Mouse (Mus musculus) testis, adult 2 months (tissue): ENCODE results near the gene Gm9040. TPM values are rescaled to one million over a fixed set of nuclear protein-coding genes. Genes with fewer than 3 reads are reported as not detected.
"Not testable (repeated sequence)": the region's sequence is repeated elsewhere in the genome, so short reads cannot be mapped to it uniquely, and the experiment has no call there.

ENCODE experiments used
- H3K27ac ChIP-seq: fragments of 200-500 bp; 2 replicates; pipeline ENCODE4 v1.5.1; 2012; ENCODE audit warnings: low read depth, low read length; ENCODE audit not compliant: control insufficient read depth, insufficient read depth
- H3K27me3 ChIP-seq: fragments of 200-500 bp; 2 replicates; pipeline ENCODE4 v1.6.1; 2012; ENCODE audit warnings: mild to moderate bottlenecking, low read length, moderate library complexity; ENCODE audit not compliant: control insufficient read depth, insufficient read depth
- H3K36me3 ChIP-seq: fragments of 200-500 bp; 2 replicates; pipeline ENCODE4 v1.6.1; 2012; ENCODE audit warnings: mild to moderate bottlenecking, low read length; ENCODE audit not compliant: control insufficient read depth, insufficient read depth
- H3K4me1 ChIP-seq: fragments of 200-500 bp; 2 replicates; pipeline ENCODE4 v1.6.1; 2012; ENCODE audit warnings: low read length; ENCODE audit not compliant: control insufficient read depth, insufficient read depth
- H3K4me3 ChIP-seq: fragments of 200-500 bp; 2 replicates; pipeline ENCODE4 v1.5.1; 2012; ENCODE audit warnings: low read depth, mild to moderate bottlenecking, low read length, moderate library complexity, mixed read lengths; ENCODE audit not compliant: control insufficient read depth
- CTCF ChIP-seq: fragments of 200-500 bp; IDR thresholded peaks from 2 replicates; pipeline ENCODE4 v1.5.1; 2012; ENCODE audit warnings: low read depth, mild to moderate bottlenecking, inconsistent platforms, low read length, moderate library complexity; ENCODE audit not compliant: control insufficient read depth, insufficient read depth, insufficient replicate concordance
- POLR2A ChIP-seq: fragments of 200-500 bp; IDR thresholded peaks from 2 replicates; pipeline ENCODE4 v1.6.1; 2012; ENCODE audit warnings: low read depth, mild to moderate bottlenecking, inconsistent platforms, low read length, moderate library complexity; ENCODE audit not compliant: control insufficient read depth
- polyA plus RNA-seq: library from polyadenylated mRNA; depleted of rRNA; stranded (reverse); fragments of >200 nt; gene quantifications from 2 replicates; pipeline ENCODE4 v1.2.3, GENCODE M21; 2012; rRNA removed

Gm9040 gene
- not detected in 2 replicates for polyA plus RNA-seq

GRCm38 (mm10) chr10:118326869-118327268, at the start of gene Gm9040:
Gm9040 (minus strand) TSS chr10:118326969.
- not testable (repeated sequence) for H3K27ac ChIP-seq, H3K36me3 ChIP-seq, H3K27me3 ChIP-seq, H3K4me1 ChIP-seq, H3K4me3 ChIP-seq

- Histone ChIP-seq H3K27ac (no peak overlapping the region), H3K36me3 (no peaks in the 10 kb centered on the region), H3K4me3 (no peak overlapping the region), H3K27me3 (no peaks in the 10 kb centered on the region), H3K4me1 (peaks cover 5% of the 10 kb centered on the region)
- TF ChIP-seq POLR2A (no peak), CTCF (peak; percentile 96)
Measured at GRCm38 (mm10) chr10:118370443-118370842, 43.7 kb upstream of the Gm9040 start.

GRCm38 (mm10) chr10:118369518-118369917, 42.7 kb upstream of the Gm9040 start:
- Histone ChIP-seq H3K4me3 (no peak overlapping the region), H3K27me3 (no peaks in the 10 kb centered on the region), H3K4me1 (peaks cover 5% of the 10 kb centered on the region), H3K27ac (no peak overlapping the region), H3K36me3 (no peaks in the 10 kb centered on the region)
- TF ChIP-seq CTCF (no peak), POLR2A (no peak)

- not testable (repeated sequence) for H3K27ac ChIP-seq, H3K27me3 ChIP-seq, H3K36me3 ChIP-seq
Measured at GRCm38 (mm10) chr10:118354005-118354404, 27.2 kb upstream of the Gm9040 start, which contains the start of gene Gm9049. Gm9049 (minus strand) TSS chr10:118354105.

GRCm38 (mm10) chr10:118348579-118348978, 21.8 kb upstream of the Gm9040 start, which contains the start of gene Gm9048:
Gm9048 (minus strand) TSS chr10:118348679.
- H3K27me3 ChIP-seq, H3K4me1 ChIP-seq, H3K36me3 ChIP-seq, H3K4me3 ChIP-seq, H3K27ac ChIP-seq: not testable (repeated sequence)

More at GRCm38 (mm10) chr10:118354005-118354404, 27.2 kb upstream of the Gm9040 start, which contains the start of gene Gm9049:
- H3K4me3 ChIP-seq, H3K4me1 ChIP-seq: not testable (repeated sequence)

GRCm38 (mm10) chr10:118343155-118343554, 16.4 kb upstream of the Gm9040 start, which contains the start of gene Gm9046:
Gm9046 (minus strand) TSS chr10:118343255.
- not testable (repeated sequence) for H3K36me3 ChIP-seq, H3K27ac ChIP-seq, H3K27me3 ChIP-seq, H3K4me1 ChIP-seq, H3K4me3 ChIP-seq

GRCm38 (mm10) chr10:118337731-118338130, 11.0 kb upstream of the Gm9040 start, which contains the start of gene Gm9045:
Gm9045 (minus strand) TSS chr10:118337831.
- H3K36me3 ChIP-seq, H3K27me3 ChIP-seq, H3K27ac ChIP-seq, H3K4me1 ChIP-seq, H3K4me3 ChIP-seq: not testable (repeated sequence)

- H3K27me3 ChIP-seq, H3K4me1 ChIP-seq, H3K4me3 ChIP-seq, H3K36me3 ChIP-seq, H3K27ac ChIP-seq: not testable (repeated sequence)
Measured at GRCm38 (mm10) chr10:118332308-118332707, 5.5 kb upstream of the Gm9040 start, which contains the start of gene Gm9044. Gm9044 (minus strand) TSS chr10:118332408.

GRCm38 (mm10) chr10:118319024-118319423, 7.7 kb downstream of the Gm9040 start:
- no peaks in the 10 kb centered on the region for H3K4me1 ChIP-seq
- TF ChIP-seq POLR2A: no peak
- no peak for TF ChIP-seq CTCF
- H3K27ac ChIP-seq: no peak overlapping the region
- H3K4me3 ChIP-seq: no peak overlapping the region
- no peaks in the 10 kb centered on the region for H3K27me3 ChIP-seq
- H3K36me3 ChIP-seq: no peaks in the 10 kb centered on the region

- not testable (repeated sequence) for H3K36me3 ChIP-seq, H3K27me3 ChIP-seq, H3K4me3 ChIP-seq, H3K4me1 ChIP-seq, H3K27ac ChIP-seq
Measured at GRCm38 (mm10) chr10:118302133-118302532, 24.6 kb downstream of the Gm9040 start.
